Mouse (Mus musculus): ENCODE data around the gene Krt42. TPM values are rescaled to one million over a fixed set of nuclear protein-coding genes. Genes with fewer than 3 reads are reported as not detected.
"Not testable (repeated sequence)": the region's sequence is repeated elsewhere in the genome, so short reads cannot be mapped to it uniquely, and the experiment has no call there.

Gene Krt42
- polyA plus RNA-seq, 1 experiment from 2014 or later: not detected

DNA sequence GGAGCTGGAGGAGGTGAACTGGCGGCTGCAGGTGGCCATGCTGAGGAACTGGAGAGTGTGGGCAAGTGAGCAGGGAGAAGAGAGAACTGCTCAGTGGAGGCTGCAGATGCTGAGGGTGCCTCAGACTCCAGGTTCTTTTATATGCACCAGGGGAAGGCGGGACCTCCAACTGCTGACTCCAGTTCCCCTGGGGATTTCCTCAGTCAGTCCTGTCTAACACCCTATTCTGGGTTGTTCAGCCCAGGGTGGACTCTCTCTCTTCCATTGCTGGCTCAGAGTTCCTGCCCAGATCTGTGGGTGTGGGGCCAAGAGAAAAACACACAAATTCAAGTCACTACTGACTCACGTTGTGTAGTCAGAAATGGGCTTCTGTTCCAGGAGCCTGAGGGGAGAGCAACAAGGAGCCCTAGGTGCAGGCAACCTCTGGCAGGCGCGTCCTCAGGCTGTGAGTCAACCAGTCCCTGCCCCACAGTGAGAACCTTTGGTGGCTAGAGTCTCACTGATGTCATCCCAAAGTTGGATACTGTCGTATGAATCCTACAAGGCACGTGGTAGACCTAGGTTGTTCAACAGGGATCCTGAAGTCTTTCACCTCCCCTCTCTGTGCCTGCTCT, 20.7 kb downstream of the Krt42 start, which contains the start of gene Krt16:
Gene Krt16, minus strand, starts transcription at position 51 of the 614 bp plus-strand sequence.
- Histone ChIP-seq H3K4me2 (replicated peaks) (no peak within 1 kb of the TSS), H3K9me3 (no peaks in the 10 kb centered on the region), H3K36me3 (no peaks in the 10 kb centered on the region), H3K4me3 (replicated peaks) (no peak within 1 kb of the TSS), H3K4me1 (replicated peaks) (no peaks in the 10 kb centered on the region), H3K27me3 (no peaks in the 10 kb centered on the region), H3K9ac (replicated peaks) (no peak within 1 kb of the TSS), H3K27ac (no peak within 1 kb of the TSS)
- WGBS: 88% methylated on average over 7 of the region's 7 CpGs
- no peak for ATAC-seq

DNA sequence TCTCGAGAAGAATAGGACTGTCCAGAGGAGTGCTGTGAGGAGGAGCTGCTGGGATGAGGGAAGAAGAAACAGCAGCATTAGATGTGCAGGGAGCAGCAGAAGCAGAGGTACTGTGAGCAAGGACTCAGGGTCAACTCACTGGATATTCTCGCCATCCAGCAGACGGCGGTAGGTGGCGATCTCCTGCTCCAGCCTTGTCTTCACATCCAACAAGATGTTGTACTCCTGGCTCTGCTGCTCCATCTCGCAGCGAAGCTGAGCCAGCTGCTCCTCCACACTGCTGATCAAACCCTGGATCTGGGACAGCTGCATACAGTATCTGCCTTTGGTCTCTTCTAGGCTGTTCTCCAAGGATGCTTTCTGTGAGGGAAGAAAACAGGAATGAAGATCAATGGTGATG, 23.2 kb downstream of the Krt42 start:
- not testable (repeated sequence) for H3K9me3 ChIP-seq; H3K27ac ChIP-seq; H3K36me3 ChIP-seq; H3K4me2 ChIP-seq (replicated peaks); H3K9ac ChIP-seq (replicated peaks); H3K4me1 ChIP-seq (replicated peaks); ATAC-seq; H3K4me3 ChIP-seq (replicated peaks); H3K27me3 ChIP-seq
- WGBS: 73% methylated on average over 7 of the region's 7 CpGs

- WGBS: 90% methylated on average over 4 of the region's 4 CpGs
- not testable (repeated sequence) for H3K4me1 ChIP-seq (replicated peaks); ATAC-seq; H3K36me3 ChIP-seq; H3K9ac ChIP-seq (replicated peaks); H3K9me3 ChIP-seq; H3K4me2 ChIP-seq (replicated peaks); H3K27ac ChIP-seq; H3K27me3 ChIP-seq; H3K4me3 ChIP-seq (replicated peaks)
Measured at GRCm38 (mm10) chr11:100240272-100240671, 29.4 kb downstream of the Krt42 start.

GRCm38 (mm10) chr11:100221741-100222140, 47.9 kb downstream of the Krt42 start:
- H3K36me3 ChIP-seq: no peaks in the 10 kb centered on the region
- WGBS: 73% methylated on average over 8 of the region's 8 CpGs
- no peak overlapping the region for H3K4me2 ChIP-seq (replicated peaks)
- no peak overlapping the region for H3K9ac ChIP-seq (replicated peaks)
- no peak overlapping the region for H3K27ac ChIP-seq
- ATAC-seq: no peak
- no peaks in the 10 kb centered on the region for H3K27me3 ChIP-seq
- peaks cover 9% of the 10 kb centered on the region; the same call in 1 of the 2 replicates for H3K9me3 ChIP-seq
- H3K4me1 ChIP-seq (replicated peaks): no peaks in the 10 kb centered on the region
- H3K4me3 ChIP-seq (replicated peaks): no peak overlapping the region

GRCm38 (mm10) chr11:100219304-100219703, 50.4 kb downstream of the Krt42 start:
- no peaks in the 10 kb centered on the region for H3K36me3 ChIP-seq
- no peak overlapping the region for H3K4me3 ChIP-seq (replicated peaks)
- H3K9ac ChIP-seq (replicated peaks): no peak overlapping the region
- 86% methylated on average over 4 of the region's 4 CpGs for WGBS
- H3K9me3 ChIP-seq: no peaks in the 10 kb centered on the region
- H3K27ac ChIP-seq: no peak overlapping the region
- no peak overlapping the region for H3K4me2 ChIP-seq (replicated peaks)
- no peaks in the 10 kb centered on the region for H3K27me3 ChIP-seq
- H3K4me1 ChIP-seq (replicated peaks): no peaks in the 10 kb centered on the region
- ATAC-seq: no peak

Other genes starting within 250 kb of the Krt42 start
- gene Krt33b, start 240.0 kb downstream of the Krt42 start, polyA plus RNA-seq (2015; fragmentation: Nextera tagmentation; extraction: Ambion mirVana): not detected in 2 replicates
- not detected in 2 replicates for gene Krt34, start 228.3 kb downstream of the Krt42 start, polyA plus RNA-seq (2015; fragmentation: Nextera tagmentation; extraction: Ambion mirVana)
- gene Krt31, start 219.3 kb downstream of the Krt42 start, polyA plus RNA-seq (2015; fragmentation: Nextera tagmentation; extraction: Ambion mirVana): not detected in 2 replicates
- not detected in 2 replicates for gene Krt32, start 181.6 kb downstream of the Krt42 start, polyA plus RNA-seq (2015; fragmentation: Nextera tagmentation; extraction: Ambion mirVana)
- not detected in 2 replicates for gene Krt35, start 173.6 kb downstream of the Krt42 start, polyA plus RNA-seq (2015; fragmentation: Nextera tagmentation; extraction: Ambion mirVana)
- gene Krt36, start 164.2 kb downstream of the Krt42 start, polyA plus RNA-seq (2015; fragmentation: Nextera tagmentation; extraction: Ambion mirVana): not detected in 2 replicates
- 0.22 TPM in 1 of 2 replicates, not detected in the other for gene Krt13, start 148.3 kb downstream of the Krt42 start, polyA plus RNA-seq (2015; fragmentation: Nextera tagmentation; extraction: Ambion mirVana)
- 0.41 and 0.98 TPM in 2 replicates for gene Krt15, start 133.9 kb downstream of the Krt42 start, polyA plus RNA-seq (2015; fragmentation: Nextera tagmentation; extraction: Ambion mirVana)
- gene Krt19, start 121.2 kb downstream of the Krt42 start, polyA plus RNA-seq (2015; fragmentation: Nextera tagmentation; extraction: Ambion mirVana): 0.86 and 1.4 TPM in 2 replicates
- gene Krt9, start 76.6 kb downstream of the Krt42 start, polyA plus RNA-seq (2015; fragmentation: Nextera tagmentation; extraction: Ambion mirVana): not detected in 2 replicates
- 0.15 and 0.22 TPM in 2 replicates for gene Krt14, start 62.3 kb downstream of the Krt42 start, polyA plus RNA-seq (2015; fragmentation: Nextera tagmentation; extraction: Ambion mirVana)
- not detected in 2 replicates for gene Krt16, start 21.0 kb downstream of the Krt42 start, polyA plus RNA-seq (2015; fragmentation: Nextera tagmentation; extraction: Ambion mirVana)
- not detected in 2 replicates for gene Krt17, start 8.8 kb downstream of the Krt42 start, polyA plus RNA-seq (2015; fragmentation: Nextera tagmentation; extraction: Ambion mirVana)
- gene Eif1, start 50.0 kb upstream of the Krt42 start, polyA plus RNA-seq (2015; fragmentation: Nextera tagmentation; extraction: Ambion mirVana): 1,443 and 1,564 TPM in 2 replicates
- gene Gast, start 64.5 kb upstream of the Krt42 start, polyA plus RNA-seq (2015; fragmentation: Nextera tagmentation; extraction: Ambion mirVana): 1.2 and 2.5 TPM in 2 replicates
- 137 and 168 TPM in 2 replicates for gene Hap1, start 86.3 kb upstream of the Krt42 start, polyA plus RNA-seq (2015; fragmentation: Nextera tagmentation; extraction: Ambion mirVana)
- 69.2 and 70.5 TPM in 2 replicates for gene Jup, start 127.9 kb upstream of the Krt42 start, polyA plus RNA-seq (2015; fragmentation: Nextera tagmentation; extraction: Ambion mirVana)
- 13.7 and 16.8 TPM in 2 replicates for gene P3h4, start 145.0 kb upstream of the Krt42 start, polyA plus RNA-seq (2015; fragmentation: Nextera tagmentation; extraction: Ambion mirVana)
- 16.4 and 19.9 TPM in 2 replicates for gene Fkbp10, start 145.8 kb upstream of the Krt42 start, polyA plus RNA-seq (2015; fragmentation: Nextera tagmentation; extraction: Ambion mirVana)
- 99.3 and 101 TPM in 2 replicates for gene Nt5c3b, start 171.9 kb upstream of the Krt42 start, polyA plus RNA-seq (2015; fragmentation: Nextera tagmentation; extraction: Ambion mirVana)
- 0.85 and 1.2 TPM in 2 replicates for gene Klhl10, start 172.0 kb upstream of the Krt42 start, polyA plus RNA-seq (2015; fragmentation: Nextera tagmentation; extraction: Ambion mirVana)
- 12.9 and 13.1 TPM in 2 replicates for gene Klhl11, start 202.9 kb upstream of the Krt42 start, polyA plus RNA-seq (2015; fragmentation: Nextera tagmentation; extraction: Ambion mirVana)

All from midbrain, embryonic 13.5 days (tissue).